Mouse (Mus musculus) telencephalon, adult 2 months (tissue): ENCODE data around the gene AC140267.1.

Experiments
- DNase-seq: peaks from one replicate; pipeline ENCODE4 v3.0.0-alpha.2; 2011; ENCODE audit warnings: low read depth, low spot score

The AC140267.1 gene

GRCm38 (mm10) chr15:80228071-80228800, 7.4 kb upstream of the AC140267.1 start:
- no peak for DNase-seq

DNA sequence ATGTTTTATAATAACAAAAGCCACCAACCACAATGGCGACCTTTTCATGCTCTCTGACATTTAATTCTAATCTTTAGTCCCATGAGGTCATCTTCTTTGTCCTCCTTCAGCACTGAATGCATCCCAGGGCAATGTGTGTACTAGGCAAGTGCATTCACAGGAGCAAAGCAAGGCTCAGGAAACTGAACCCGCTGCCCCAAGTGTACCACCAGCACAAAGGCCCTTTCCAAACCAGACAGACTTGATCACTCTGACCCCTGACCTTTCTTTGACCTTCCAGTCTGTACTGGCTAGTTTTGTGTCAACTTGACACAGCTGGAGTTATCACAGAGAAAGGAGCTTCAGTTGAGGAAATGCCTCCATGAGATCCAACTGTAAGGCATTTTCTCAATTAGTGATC, 3.3 kb upstream of the AC140267.1 start:
- DNase-seq = no peak

DNA sequence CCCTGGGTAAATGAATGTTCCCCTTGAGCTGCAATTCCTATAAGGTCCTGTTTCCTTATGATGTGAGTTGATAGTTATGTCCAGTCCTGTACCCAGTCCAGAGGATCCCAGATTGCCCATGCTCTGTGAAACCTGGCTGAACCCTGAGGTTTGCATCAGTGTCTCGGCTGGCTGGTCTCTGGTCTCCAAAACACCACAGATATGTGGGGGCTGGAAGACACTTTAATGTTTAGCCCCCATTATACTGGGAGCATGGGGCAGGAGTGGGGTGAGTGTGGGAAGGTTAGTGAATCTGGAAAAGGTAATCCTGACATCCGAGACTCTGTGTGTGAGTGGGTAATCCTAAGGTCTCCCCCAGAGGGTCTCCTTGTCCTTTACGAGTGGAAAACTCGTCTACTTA, 2.6 kb upstream of the AC140267.1 start:
- DNase-seq = no peak

DNA sequence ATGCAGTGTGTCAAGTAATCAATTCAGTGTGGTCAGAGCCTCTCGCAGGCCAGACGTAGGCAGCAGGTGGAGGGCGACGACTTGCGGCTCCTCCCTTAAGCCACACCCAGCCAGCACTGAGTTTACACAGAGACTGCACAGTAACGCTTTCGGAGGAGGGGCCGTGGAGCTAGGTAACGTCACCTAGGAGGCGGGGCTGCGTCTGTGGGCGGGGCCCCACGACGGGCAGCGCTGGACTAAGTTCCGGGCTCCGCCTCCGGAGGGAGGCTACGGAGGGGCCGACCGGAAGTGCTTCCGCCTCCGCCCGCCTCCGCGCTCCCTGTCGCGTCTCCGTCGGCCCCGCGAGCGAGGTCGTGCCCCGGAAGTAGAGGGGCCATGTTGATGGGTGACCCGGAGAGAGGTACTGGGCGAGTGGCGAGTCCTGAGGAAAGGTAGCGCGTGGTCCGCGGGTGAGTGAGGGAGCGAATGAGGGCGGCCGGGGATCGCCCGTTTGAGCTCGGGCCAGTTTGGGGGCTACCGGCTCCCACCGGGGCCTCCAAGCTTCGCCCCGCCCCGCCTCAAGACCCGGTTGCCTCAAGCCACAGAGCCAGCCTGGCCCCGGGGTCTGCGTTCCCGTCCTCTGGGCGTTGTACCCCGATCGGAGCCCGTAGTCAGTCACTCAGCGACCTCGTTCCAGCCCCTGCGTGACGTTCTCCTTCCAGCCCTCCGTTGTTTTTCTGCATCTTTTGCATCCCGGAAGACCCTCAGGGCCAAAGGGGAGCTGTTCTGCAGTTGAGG, 1.7 kb upstream of the AC140267.1 start, which contains the start of gene Mief1:
Gene Mief1 (plus strand): TSS at position 286 of the 777 bp plus-strand sequence.
- peak; percentile 95 for DNase-seq

- DNase-seq = no peak
Measured at GRCm38 (mm10) chr15:80248135-80248534, 12.5 kb downstream of the AC140267.1 start.

GRCm38 (mm10) chr15:80248596-80248995, 13.0 kb downstream of the AC140267.1 start:
- DNase-seq = no peak

DNA sequence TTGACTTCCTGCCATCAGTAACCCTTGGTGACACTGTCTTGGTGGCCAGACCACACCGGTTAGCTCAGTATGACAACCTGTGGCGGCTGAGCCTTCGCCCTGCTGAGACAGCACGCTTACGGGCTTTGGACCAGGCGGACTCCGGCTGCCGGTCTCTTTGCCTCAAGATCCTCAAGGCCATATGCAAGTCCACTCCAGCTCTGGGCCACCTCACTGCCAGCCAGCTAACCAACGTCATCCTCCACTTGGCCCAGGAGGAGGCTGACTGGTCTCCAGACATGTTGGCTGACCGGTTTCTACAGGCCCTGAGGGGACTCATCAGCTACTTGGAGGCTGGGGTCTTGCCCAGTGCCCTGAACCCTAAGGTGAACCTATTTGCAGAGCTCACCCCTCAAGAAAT, 14.0 kb downstream of the AC140267.1 start:
- no peak for DNase-seq

- no peak for DNase-seq
Measured at GRCm38 (mm10) chr15:80250586-80250985, 15.0 kb downstream of the AC140267.1 start.

DNA sequence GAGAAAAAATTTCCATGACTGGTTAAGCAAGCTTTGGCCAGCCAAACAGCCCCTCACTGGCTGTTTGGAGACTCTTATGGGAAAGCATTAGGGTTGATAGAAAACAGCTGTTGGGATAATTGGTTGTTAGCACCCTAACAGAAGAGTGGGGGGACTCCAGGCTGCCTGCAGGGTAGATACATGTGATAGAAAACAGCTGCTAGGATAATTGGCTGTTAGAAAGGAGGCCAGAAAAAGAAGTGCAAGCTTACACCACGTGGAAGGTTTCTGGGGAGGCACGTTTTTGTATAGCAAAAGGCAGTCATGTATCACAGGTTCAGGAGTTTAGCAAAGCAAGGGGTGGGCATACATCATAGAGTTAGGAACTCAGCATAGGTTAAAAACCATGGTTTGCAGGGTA, 17.9 kb downstream of the AC140267.1 start:
- DNase-seq = no peak

- DNase-seq = no peak
Measured at GRCm38 (mm10) chr15:80254207-80254606, 18.6 kb downstream of the AC140267.1 start.

- DNase-seq = peak; percentile 100
Measured at GRCm38 (mm10) chr15:80254847-80255645, 19.4 kb downstream of the AC140267.1 start, which contains the start of gene Atf4. TSS of gene Atf4 (plus strand) at chr15:80255184.

DNA sequence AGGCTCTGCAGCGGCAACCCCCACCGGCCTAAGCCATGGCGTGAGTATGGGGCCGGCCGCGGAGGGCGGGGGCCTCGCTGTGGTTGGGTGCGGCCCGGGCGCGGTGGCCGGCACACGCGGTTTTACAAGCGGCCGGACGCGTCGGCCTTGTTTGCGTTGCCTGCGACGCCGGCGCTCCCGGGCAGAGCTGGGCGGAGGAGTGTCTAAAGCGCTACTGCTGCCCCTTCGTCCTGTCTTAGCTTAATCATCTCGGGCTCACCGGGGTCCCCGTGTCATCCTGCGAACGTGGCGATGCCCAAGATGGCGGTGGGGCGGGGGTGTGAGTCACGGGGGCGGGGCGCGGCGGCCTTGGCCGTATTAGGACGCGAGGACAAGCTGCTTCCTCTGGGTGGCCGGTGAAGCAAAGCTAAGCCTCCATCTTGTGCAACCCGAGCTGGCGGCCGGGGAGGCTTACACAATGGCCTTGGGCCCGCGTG, 20.0 kb downstream of the AC140267.1 start:
- no peak for DNase-seq

GRCm38 (mm10) chr15:80256242-80256641, 20.6 kb downstream of the AC140267.1 start:
- DNase-seq = no peak

DNA sequence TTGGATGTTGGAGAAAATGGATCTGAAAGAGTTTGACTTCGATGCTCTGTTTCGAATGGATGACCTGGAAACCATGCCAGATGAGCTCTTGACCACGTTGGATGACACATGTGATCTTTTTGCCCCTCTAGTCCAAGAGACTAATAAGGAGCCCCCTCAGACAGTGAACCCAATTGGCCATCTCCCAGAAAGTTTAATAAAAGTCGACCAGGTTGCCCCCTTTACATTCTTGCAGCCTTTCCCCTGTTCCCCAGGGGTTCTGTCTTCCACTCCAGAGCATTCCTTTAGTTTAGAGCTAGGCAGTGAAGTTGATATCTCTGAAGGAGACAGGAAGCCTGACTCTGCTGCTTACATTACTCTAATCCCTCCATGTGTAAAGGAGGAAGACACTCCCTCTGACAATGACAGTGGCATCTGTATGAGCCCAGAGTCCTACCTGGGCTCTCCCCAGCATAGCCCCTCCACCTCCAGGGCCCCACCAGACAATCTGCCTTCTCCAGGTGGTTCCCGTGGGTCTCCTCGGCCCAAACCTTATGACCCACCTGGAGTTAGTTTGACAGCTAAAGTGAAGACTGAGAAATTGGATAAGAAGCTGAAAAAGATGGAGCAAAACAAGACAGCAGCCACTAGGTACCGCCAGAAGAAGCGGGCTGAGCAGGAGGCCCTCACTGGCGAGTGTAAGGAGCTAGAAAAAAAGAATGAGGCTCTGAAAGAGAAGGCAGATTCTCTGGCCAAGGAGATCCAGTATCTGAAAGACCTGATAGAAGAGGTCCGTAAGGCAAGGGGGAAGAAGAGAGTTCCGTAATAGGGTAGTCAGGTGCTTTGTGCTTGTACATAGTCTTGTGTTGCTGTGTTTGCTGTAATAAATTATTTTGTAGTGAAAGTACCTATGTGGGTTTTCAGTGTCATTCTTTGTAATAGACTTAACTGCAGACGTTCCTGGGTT, 21.3 kb downstream of the AC140267.1 start:
- DNase-seq = no peak

DNA sequence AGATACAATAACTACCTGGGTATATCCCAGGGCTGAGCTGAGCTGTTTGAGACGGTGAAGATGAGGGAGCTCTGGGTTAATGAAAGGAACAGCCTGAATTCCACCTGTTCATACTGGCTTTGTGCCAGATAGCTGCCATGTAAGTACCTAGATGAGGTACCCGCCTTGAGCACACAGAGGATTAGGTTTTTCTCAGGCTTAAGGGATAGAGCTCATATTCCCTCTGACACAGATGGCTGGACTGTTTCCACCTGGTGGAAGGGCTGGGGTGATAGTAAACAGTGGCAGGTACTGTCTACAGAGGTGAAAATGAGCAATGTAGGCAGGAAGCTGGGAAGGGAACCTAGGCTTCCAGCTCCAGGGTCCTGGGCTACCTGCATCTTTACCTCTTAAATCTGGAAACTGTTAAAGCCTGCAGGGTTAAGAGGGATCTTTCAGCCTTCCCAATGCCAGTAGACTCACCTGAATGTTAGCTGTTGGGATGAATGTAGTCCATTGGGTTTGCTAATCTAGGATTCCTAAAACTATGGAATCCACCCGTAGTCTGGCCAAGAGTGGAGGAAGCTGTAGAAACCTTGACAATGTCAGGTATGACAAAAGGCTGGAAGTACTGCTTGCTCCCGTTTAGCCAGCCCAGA, 22.1 kb downstream of the AC140267.1 start:
- DNase-seq = no peak

DNA sequence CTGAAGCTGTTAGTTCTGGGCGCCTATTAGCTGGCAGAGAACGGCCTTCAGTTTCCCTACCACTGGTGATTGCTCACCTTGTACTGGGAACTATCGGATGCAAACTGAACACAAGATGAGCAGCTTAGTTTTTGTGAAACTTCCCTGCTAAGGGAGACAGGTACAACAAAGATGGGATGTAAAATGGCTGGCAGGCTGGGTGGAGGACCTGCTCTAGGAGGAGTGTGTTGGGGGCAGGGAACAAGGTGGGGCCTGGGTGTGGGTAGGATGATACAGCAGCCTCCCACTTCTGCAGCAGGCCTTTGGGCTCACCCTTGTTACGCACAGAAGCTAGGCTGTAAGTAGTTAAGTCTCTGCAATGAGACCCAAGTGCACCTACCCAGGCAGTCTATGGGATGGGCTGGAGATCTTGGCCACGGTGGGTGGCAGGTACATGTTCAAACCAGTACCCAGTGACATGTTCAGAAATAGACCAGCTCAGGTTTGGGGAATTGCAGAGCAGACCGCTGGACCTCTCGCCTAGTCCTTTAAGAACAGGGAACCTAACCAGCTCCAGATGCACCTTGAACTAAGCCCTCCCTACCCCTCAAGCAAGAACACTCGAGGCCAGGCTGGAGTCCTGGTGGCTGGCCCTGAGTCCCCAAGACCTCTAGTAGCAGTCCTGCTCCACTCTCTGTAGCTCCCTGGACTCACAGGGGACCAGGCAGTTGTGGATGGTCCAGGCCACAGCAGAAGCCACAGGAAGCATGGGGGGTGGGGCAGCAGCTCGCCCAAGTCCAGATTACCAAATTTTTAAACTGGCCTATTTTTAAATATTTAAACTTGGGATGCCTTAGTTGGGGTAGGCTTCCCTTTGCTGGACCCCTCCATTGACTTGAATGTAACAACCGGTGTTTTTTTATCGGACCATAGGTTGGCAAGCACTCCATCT, 22.9 kb downstream of the AC140267.1 start:
- no peak for DNase-seq

DNA sequence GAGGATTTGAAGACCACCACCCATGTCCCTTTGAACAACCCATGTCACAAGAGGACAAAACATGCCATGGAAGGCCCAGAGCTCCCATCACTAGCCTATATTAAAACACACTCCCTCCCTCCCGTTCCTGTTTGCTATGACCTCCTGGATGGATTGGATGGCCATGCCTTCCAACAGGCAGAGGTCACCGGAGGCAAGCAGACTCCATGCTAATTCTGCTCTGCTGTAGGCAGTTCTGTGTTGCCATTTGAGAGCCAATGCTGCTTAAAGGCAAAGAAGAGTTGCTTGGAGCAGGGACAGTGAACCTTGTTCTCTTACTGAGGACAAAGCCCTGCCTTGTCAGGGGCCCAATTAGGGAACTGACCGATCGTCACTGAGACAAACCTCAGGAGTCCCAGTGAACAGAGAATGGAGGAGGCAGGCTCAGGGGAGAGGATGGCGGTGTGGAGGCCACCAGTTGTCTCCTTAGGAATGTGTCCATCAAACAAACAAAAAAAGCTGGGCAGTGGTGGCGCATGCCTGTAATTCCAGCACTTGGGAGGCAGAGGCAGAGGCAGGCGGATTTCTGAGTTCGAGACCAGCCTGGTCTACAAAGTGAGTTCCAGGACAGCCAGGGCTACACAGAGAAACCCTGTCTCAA, 23.9 kb downstream of the AC140267.1 start:
- DNase-seq = no peak

- no peak for DNase-seq
Measured at GRCm38 (mm10) chr15:80260677-80261076, 25.0 kb downstream of the AC140267.1 start.

- no peak for DNase-seq
Measured at GRCm38 (mm10) chr15:80261100-80261499, 25.5 kb downstream of the AC140267.1 start.
